Comparison of ENCODE assay signal across 8 mouse cellular contexts in the genomic region with DNA sequence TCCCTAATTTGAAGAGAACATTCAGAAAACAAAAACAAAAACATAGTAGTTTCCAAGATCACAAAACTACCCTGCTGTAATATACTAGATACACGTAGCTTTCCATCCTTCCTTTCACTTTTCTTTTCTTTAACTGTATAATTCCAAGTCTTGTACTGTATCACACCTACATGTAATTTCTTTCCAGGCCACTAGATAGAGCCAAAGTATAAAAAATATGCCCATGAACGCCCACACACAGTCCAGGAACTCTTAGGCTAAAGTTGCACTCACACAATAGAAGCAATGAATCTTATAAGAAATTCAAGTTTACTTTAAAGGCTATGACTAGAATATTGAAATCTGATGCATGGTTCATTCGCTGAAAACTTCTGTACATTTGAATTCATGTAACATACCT.
DNase-seq lines count a peak whose midpoint lies in the region; ATAC-seq lines count a peak whose summit lies in the region.

No protein-coding gene starts in this region.

- H3K4me3 ChIP-seq in forebrain, embryonic 11.5 days (ENCODE audit: low read depth, low read length), result no peak overlapping the region
- H3K4me3 ChIP-seq in forebrain, embryonic 10.5 days, result no peak overlapping the region

- no peaks in the 10 kb centered on the region for H3K9me3 ChIP-seq in forebrain, embryonic 11.5 days (ENCODE audit: control insufficient read depth, low read length)
- no peaks in the 10 kb centered on the region for H3K9me3 ChIP-seq in forebrain, embryonic 10.5 days

- intact Hi-C loops in left cerebral cortex, postnatal 14 days (cut with DNase I), result loop anchor here (5.0 kb wide), 1 partner anchor 1258 kb away; no protein-coding TSS in a partner anchor

- no peak overlapping the region for H3K27ac ChIP-seq in forebrain, embryonic 11.5 days (ENCODE audit: low read depth, low read length)
- H3K27ac ChIP-seq in forebrain, embryonic 10.5 days, result no peak overlapping the region

- no peaks in the 10 kb centered on the region for H3K36me3 ChIP-seq in forebrain, embryonic 11.5 days (ENCODE audit: control insufficient read depth, insufficient read depth, low read length)
- H3K36me3 ChIP-seq in forebrain, embryonic 10.5 days (replicated peaks), result no peaks in the 10 kb centered on the region

- H3K4me1 ChIP-seq in forebrain, embryonic 11.5 days (replicated peaks; ENCODE audit: control insufficient read depth, insufficient read depth, low read length), result no peaks in the 10 kb centered on the region
- H3K4me1 ChIP-seq in forebrain, embryonic 10.5 days, result no peaks in the 10 kb centered on the region

- no peaks in the 10 kb centered on the region for H3K27me3 ChIP-seq in forebrain, embryonic 11.5 days (ENCODE audit: control insufficient read depth, insufficient read depth, low read length)
- H3K27me3 ChIP-seq in forebrain, embryonic 10.5 days (ENCODE audit: poor library complexity, severe bottlenecking), result no peaks in the 10 kb centered on the region

- 23% methylated on average over 3 of the region's 3 CpGs for WGBS in forebrain, embryonic 11.5 days
- 32% methylated on average over 3 of the region's 3 CpGs for WGBS in forebrain, embryonic 10.5 days

- H3K4me2 ChIP-seq in forebrain, embryonic 11.5 days (ENCODE audit: low read depth, low read length, severe bottlenecking), result no peak overlapping the region

- peak; percentile 80 for ATAC-seq in forebrain, embryonic 11.5 days (replicated peaks; ENCODE audit: low FRiP score)

- no peak overlapping the region for H3K9ac ChIP-seq in forebrain, embryonic 11.5 days (ENCODE audit: low read length)

- DNase-seq in forebrain, embryonic 11.5 days (ENCODE audit: low spot score), result no peak
- DNase-seq in forebrain, embryonic 10.5 days (ENCODE audit: extremely low spot score, low spot score), result no peak
- peak; percentile 32 for DNase-seq in thymus, postnatal 0 days (ENCODE audit: low spot score)
- DNase-seq in thymus, adult 18-20 months, result no peak
- DNase-seq in heart, postnatal 4 days, result peak; percentile 12
- DNase-seq in left cerebral cortex, postnatal 14 days (ENCODE audit: low spot score in 2 of 2), result peak; percentile 62 to 76
- peak; percentile 9 for DNase-seq in right cerebral cortex, postnatal 14 days
- no peak for DNase-seq in spleen, postnatal 4 days (ENCODE audit: low spot score in 2 of 2)

Comparison
In these comparisons a context has a peak if more than half of its experiments do, and no peak if none do; other contexts are left out.
1. DNase-seq: peak in thymus, postnatal 0 days (single experiment), heart, postnatal 4 days (single experiment), left cerebral cortex, postnatal 14 days (2 of 2) and right cerebral cortex, postnatal 14 days (single experiment); none in forebrain, embryonic 11.5 days (single experiment), forebrain, embryonic 10.5 days (single experiment), thymus, adult 18-20 months (0 of 2) and spleen, postnatal 4 days (0 of 2).